Mouse (Mus musculus) neural tube, embryonic 12.5 days (tissue): Measurements from ENCODE around the gene Kcnrg. TPM values are rescaled to one million over a fixed set of nuclear protein-coding genes. Genes with fewer than 3 reads are reported as not detected.
A peak's percentile ranks its signal among the peaks of the same experiment; 100 is the strongest.
"Not testable (repeated sequence)": the region's sequence is repeated elsewhere in the genome, so short reads cannot be mapped to it uniquely, and the experiment has no call there.

Experiments used
- ATAC-seq: fragments of 200-750 bp; cut with Nextera tagmentation; 2 replicates; pipeline ENCODE4 v1.8.0; 2017; ENCODE audit warnings: low read depth, mild to moderate bottlenecking, moderate TSS enrichment, moderate library complexity; ENCODE audit not compliant: low FRiP score
- H3K27ac ChIP-seq: fragments of 300-500 bp; sonication (generic); 2 replicates; pipeline ENCODE4 v1.5.1; 2016
- H3K27me3 ChIP-seq: fragments of 300-500 bp; sonication (generic); replicated peaks from 2 replicates; pipeline ENCODE4 v1.6.1; 2016; ENCODE audit warnings: mild to moderate bottlenecking
- H3K36me3 ChIP-seq: fragments of 300-500 bp; sonication (generic); 2 replicates; pipeline ENCODE4 v1.6.1; 2016; ENCODE audit warnings: mild to moderate bottlenecking
- H3K4me1 ChIP-seq: fragments of 300-500 bp; sonication (generic); 2 replicates; pipeline ENCODE4 v1.6.1; 2016
- H3K4me2 ChIP-seq: fragments of 300-500 bp; sonication (generic); replicated peaks from 2 replicates; pipeline ENCODE4 v1.6.1; 2016; ENCODE audit warnings: mild to moderate bottlenecking
- H3K4me3 ChIP-seq: fragments of 300-500 bp; sonication (generic); 2 replicates; pipeline ENCODE4 v1.5.1; 2016
- H3K9ac ChIP-seq: fragments of 300-500 bp; sonication (generic); 2 replicates; pipeline ENCODE4 v1.6.1; 2016; ENCODE audit warnings: mild to moderate bottlenecking
- H3K9me3 ChIP-seq: fragments of 300-500 bp; sonication (generic); 2 replicates; pipeline ENCODE4 v1.6.1; 2016; ENCODE audit warnings: mild to moderate bottlenecking
- WGBS: fragments of 180-500 bp; shearing (Covaris S2); methylation state at CpG from one replicate; pipeline ENCODE4 v1.1.7; 2016; 5-methylcytosine and 5-hydroxymethylcytosine counted together
- polyA plus RNA-seq: library from polyadenylated mRNA; unstranded; fragments of >200 nt; fragmentation: Nextera tagmentation; extraction: Ambion mirVana; gene quantifications from 2 replicates; pipeline ENCODE4 v1.2.1, GENCODE M21; 2016

Kcnrg gene
- 1.8 and 2.1 TPM in 2 replicates for polyA plus RNA-seq

GRCm38 (mm10) chr14:61607157-61607556 lies at the start of gene Kcnrg:
TSS of gene Kcnrg (plus strand) at chr14:61607457.
- WGBS: 83% methylated on average over 3 of the region's 3 CpGs
- Histone ChIP-seq H3K4me3 (no peak within 1 kb of the TSS), H3K9ac (no peak within 1 kb of the TSS), H3K27me3 (no peaks in the 10 kb centered on the region), H3K36me3 (peaks cover 31% of the 10 kb centered on the region), H3K27ac (no peak within 1 kb of the TSS), H3K9me3 (no peaks in the 10 kb centered on the region), H3K4me2 (no peak within 1 kb of the TSS), H3K4me1 (0 out of 2 replicates have a peak, but pooled peaks cover 8% of the 10 kb centered on the region)
- ATAC-seq: no peak

GRCm38 (mm10) chr14:61558901-61559300 lies 48.4 kb upstream of the Kcnrg start:
- no peaks in the 10 kb centered on the region for H3K36me3 ChIP-seq
- 91% methylated on average over 6 of the region's 6 CpGs for WGBS
- H3K4me1 ChIP-seq: 0 out of 2 replicates have a peak, but pooled peaks cover 5% of the 10 kb centered on the region
- no peak overlapping the region for H3K9ac ChIP-seq
- no peak overlapping the region for H3K4me2 ChIP-seq
- no peak overlapping the region for H3K27ac ChIP-seq
- H3K9me3 ChIP-seq: no peaks in the 10 kb centered on the region
- no peak overlapping the region for H3K4me3 ChIP-seq
- no peak for ATAC-seq
- no peaks in the 10 kb centered on the region for H3K27me3 ChIP-seq

- no peak for ATAC-seq
- no peak overlapping the region for H3K27ac ChIP-seq
- H3K9me3 ChIP-seq: no peaks in the 10 kb centered on the region
- no peak overlapping the region for H3K4me3 ChIP-seq
- no peak overlapping the region for H3K4me2 ChIP-seq
- WGBS: 71% methylated on average over 3 of the region's 3 CpGs
- 0 out of 2 replicates have a peak, but pooled peaks cover 5% of the 10 kb centered on the region for H3K4me1 ChIP-seq
- H3K36me3 ChIP-seq: no peaks in the 10 kb centered on the region
- H3K27me3 ChIP-seq: no peaks in the 10 kb centered on the region
- H3K9ac ChIP-seq: no peak overlapping the region
Measured at GRCm38 (mm10) chr14:61559856-61560255, 47.4 kb upstream of the Kcnrg start.

GRCm38 (mm10) chr14:61566211-61566610 lies 41.0 kb upstream of the Kcnrg start:
- not testable (repeated sequence) for H3K27me3 ChIP-seq, H3K27ac ChIP-seq, H3K36me3 ChIP-seq, H3K9me3 ChIP-seq, H3K4me2 ChIP-seq, H3K4me3 ChIP-seq, ATAC-seq, H3K9ac ChIP-seq, H3K4me1 ChIP-seq
- WGBS: 92% methylated on average over 4 of the region's 4 CpGs

- Histone ChIP-seq H3K9me3 (no peaks in the 10 kb centered on the region), H3K27ac (no peak overlapping the region), H3K4me2 (no peak overlapping the region), H3K4me1 (0 out of 2 replicates have a peak, but pooled peaks cover 2% of the 10 kb centered on the region), H3K27me3 (no peaks in the 10 kb centered on the region), H3K9ac (no peak overlapping the region), H3K4me3 (no peak overlapping the region), H3K36me3 (no peaks in the 10 kb centered on the region)
- WGBS: 66% methylated on average over 2 of the region's 2 CpGs
- ATAC-seq: no peak
Measured at GRCm38 (mm10) chr14:61569344-61569743, 37.9 kb upstream of the Kcnrg start.

GRCm38 (mm10) chr14:61571366-61571765 lies 35.9 kb upstream of the Kcnrg start:
- Histone ChIP-seq H3K36me3 (no peaks in the 10 kb centered on the region), H3K9ac (no peak overlapping the region), H3K4me1 (0 out of 2 replicates have a peak, but pooled peaks cover 2% of the 10 kb centered on the region), H3K4me3 (no peak overlapping the region), H3K4me2 (no peak overlapping the region), H3K27me3 (no peaks in the 10 kb centered on the region), H3K9me3 (no peaks in the 10 kb centered on the region), H3K27ac (no peak overlapping the region)
- no peak for ATAC-seq
- 14% methylated on average over 4 of the region's 4 CpGs for WGBS

GRCm38 (mm10) chr14:61572131-61572530 lies 35.1 kb upstream of the Kcnrg start:
- Histone ChIP-seq H3K36me3 (no peaks in the 10 kb centered on the region), H3K4me1 (0 out of 2 replicates have a peak, but pooled peaks cover 2% of the 10 kb centered on the region), H3K4me2 (no peak overlapping the region), H3K9me3 (no peaks in the 10 kb centered on the region), H3K4me3 (no peak overlapping the region), H3K9ac (no peak overlapping the region), H3K27ac (no peak overlapping the region), H3K27me3 (no peaks in the 10 kb centered on the region)
- 65% methylated on average over 2 of the region's 2 CpGs for WGBS
- ATAC-seq: no peak

- no peaks in the 10 kb centered on the region for H3K9me3 ChIP-seq
- no peak overlapping the region for H3K27ac ChIP-seq
- H3K9ac ChIP-seq: no peak overlapping the region
- H3K27me3 ChIP-seq: no peaks in the 10 kb centered on the region
- 0 out of 2 replicates have a peak, but pooled peaks cover 2% of the 10 kb centered on the region for H3K4me1 ChIP-seq
- no peak for ATAC-seq
- no peaks in the 10 kb centered on the region for H3K36me3 ChIP-seq
- no peak overlapping the region for H3K4me2 ChIP-seq
- WGBS: 86% methylated on average over 10 of the region's 10 CpGs
- H3K4me3 ChIP-seq: no peak overlapping the region
Measured at GRCm38 (mm10) chr14:61575066-61575465, 32.2 kb upstream of the Kcnrg start.

- Histone ChIP-seq H3K9ac (no peak overlapping the region), H3K4me1 (0 out of 2 replicates have a peak, but pooled peaks cover 2% of the 10 kb centered on the region), H3K27ac (no peak overlapping the region), H3K4me3 (no peak overlapping the region), H3K4me2 (no peak overlapping the region), H3K27me3 (no peaks in the 10 kb centered on the region), H3K36me3 (no peaks in the 10 kb centered on the region), H3K9me3 (no peaks in the 10 kb centered on the region)
- ATAC-seq: no peak
- 89% methylated on average over 8 of the region's 8 CpGs for WGBS
Measured at GRCm38 (mm10) chr14:61575941-61576340, 31.3 kb upstream of the Kcnrg start.

GRCm38 (mm10) chr14:61589288-61590065 lies 17.8 kb upstream of the Kcnrg start:
- WGBS: 85% methylated on average over 4 of the region's 4 CpGs
- Histone ChIP-seq H3K4me1 (no peaks in the 10 kb centered on the region), H3K4me3 (no peak overlapping the region), H3K4me2 (no peak overlapping the region), H3K9ac (no peak overlapping the region), H3K9me3 (no peaks in the 10 kb centered on the region), H3K36me3 (no peaks in the 10 kb centered on the region), H3K27me3 (no peaks in the 10 kb centered on the region), H3K27ac (no peak overlapping the region)
- ATAC-seq: no peak

GRCm38 (mm10) chr14:61596719-61597426 lies 10.4 kb upstream of the Kcnrg start:
- no peak for ATAC-seq
- H3K27me3 ChIP-seq: no peaks in the 10 kb centered on the region
- H3K9me3 ChIP-seq: no peaks in the 10 kb centered on the region
- H3K4me3 ChIP-seq: no peak overlapping the region
- H3K27ac ChIP-seq: no peak overlapping the region
- H3K4me1 ChIP-seq: peaks cover 16% of the 10 kb centered on the region
- no peak overlapping the region for H3K9ac ChIP-seq
- H3K4me2 ChIP-seq: no peak overlapping the region
- WGBS: 92% methylated on average over 9 of the region's 9 CpGs
- H3K36me3 ChIP-seq: 0 out of 2 replicates have a peak, but pooled peaks cover 3% of the 10 kb centered on the region

GRCm38 (mm10) chr14:61597968-61598367 lies 9.3 kb upstream of the Kcnrg start, which contains the start of gene Trim13:
TSS of gene Trim13 (plus strand) at chr14:61598247.
- Histone ChIP-seq H3K27me3 (no peaks in the 10 kb centered on the region), H3K4me1 (peaks cover 18% of the 10 kb centered on the region), H3K4me3 (peak within 1 kb of the TSS; percentile 84), H3K4me2 (peak within 1 kb of the TSS; percentile 61), H3K9me3 (no peaks in the 10 kb centered on the region), H3K27ac (no peak within 1 kb of the TSS), H3K36me3 (0 out of 2 replicates have a peak, but pooled peaks cover 5% of the 10 kb centered on the region), H3K9ac (no peak within 1 kb of the TSS)
- 47% methylated on average over 5 of the region's 5 CpGs for WGBS
- no peak for ATAC-seq
